Mouse (Mus musculus) kidney, adult 2 months (tissue): Measurements from ENCODE around the gene Axin1.
A peak's percentile ranks its signal among the peaks of the same experiment; 100 is the strongest.

Experiments
- CTCF ChIP-seq: fragments of 200-500 bp; conservative IDR thresholded peaks from 2 replicates; pipeline ENCODE4 v1.5.1; 2011; ENCODE audit warnings: low read depth, mild to moderate bottlenecking, control low read depth, low read length, moderate library complexity, mixed read lengths; ENCODE audit not compliant: insufficient read depth, insufficient read length
- POLR2A ChIP-seq: fragments of 200-500 bp; IDR thresholded peaks from one replicate; pipeline ENCODE4 v1.6.1; 2011; ENCODE audit warnings: low read depth, low read length, control low read depth

DNA sequence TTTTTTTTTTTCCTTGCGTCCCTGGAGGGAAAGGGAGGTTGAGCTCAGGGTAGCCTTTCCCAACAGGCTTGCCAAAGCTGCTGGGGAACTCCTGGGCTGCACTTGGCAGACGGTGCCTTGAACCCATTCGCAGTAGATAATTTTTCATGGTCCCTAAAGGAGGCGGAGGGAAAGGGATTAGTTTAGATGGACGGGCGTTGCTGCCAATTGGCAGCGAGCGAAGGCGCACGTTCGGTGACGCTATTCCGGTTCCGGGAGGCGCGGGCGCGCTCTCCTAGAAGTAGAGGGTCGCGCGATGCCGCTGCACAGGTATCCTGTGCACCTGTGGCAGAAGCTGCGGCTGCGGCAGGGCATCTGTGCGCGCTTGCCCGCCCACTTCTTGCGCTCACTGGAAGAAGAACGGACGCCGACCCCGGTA lies 15.2 kb upstream of the Axin1 start, which contains the start of gene Mrpl28:
- TF ChIP-seq POLR2A (peak; percentile 98), CTCF (no peak)
